Mouse (Mus musculus): ENCODE measurements around the gene Letmd1.

GRCm38 (mm10) chr15:100460942-100461341, 7.9 kb upstream of the Letmd1 start:
- TF ChIP-seq CTCF (IDR thresholded peaks at IDR 0.05; ENCODE audit: extremely low read depth, insufficient read depth, insufficient read length, insufficient replicate concordance) (no peak), POLR2A (IDR thresholded peaks at IDR 0.05; ENCODE audit: low read depth, low read length) (no peak)
